Mouse (Mus musculus): ENCODE data around the gene Tysnd1.

The Tysnd1 gene

DNA sequence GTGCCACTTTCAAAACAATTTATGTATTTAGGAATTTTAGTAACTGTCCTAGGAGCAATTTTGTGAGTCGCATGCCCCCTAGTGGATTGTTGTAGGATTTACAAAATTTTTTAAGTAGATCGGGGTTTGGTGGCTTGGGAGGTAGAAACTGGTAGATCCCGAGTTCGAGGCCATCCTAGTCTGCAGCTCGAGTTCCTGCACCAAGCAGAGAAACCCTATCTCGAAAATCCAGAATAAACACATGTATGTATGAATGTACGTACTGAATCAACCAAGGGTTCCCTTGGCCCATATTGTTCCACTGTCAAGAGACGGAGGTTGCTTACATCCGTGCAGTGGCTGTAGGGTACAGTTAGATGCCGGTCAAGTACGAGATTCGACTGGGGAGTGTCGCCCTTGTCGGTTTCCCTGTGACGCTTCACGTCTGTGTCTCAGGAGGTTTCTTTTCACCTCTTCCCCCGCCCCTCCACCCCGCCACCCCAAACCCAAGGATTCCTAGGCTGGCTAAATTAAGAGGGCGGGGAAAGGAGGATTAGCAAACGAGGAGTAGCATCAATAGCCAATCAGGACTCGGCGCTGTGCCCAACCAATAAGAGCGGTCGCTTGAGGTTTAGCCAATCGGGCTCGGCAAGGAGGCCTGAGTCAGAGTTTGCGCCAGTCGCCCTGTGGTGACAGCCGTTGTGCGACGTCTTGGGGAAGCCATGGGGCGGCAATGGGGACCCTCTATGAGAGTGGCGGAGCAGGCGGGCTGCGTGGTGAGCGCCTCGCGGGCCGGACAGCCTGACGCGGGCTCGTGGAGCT, at the start of gene Tysnd1:
Gene Tysnd1, plus strand, starts transcription at position 645 of the 801 bp plus-strand sequence.
- DNase-seq (ENCODE audit: low read depth, low spot score): peak; percentile 96

GRCm38 (mm10) chr10:61646557-61646956, 48.8 kb upstream of the Tysnd1 start:
- no peak for DNase-seq (ENCODE audit: low read depth, low spot score)

DNA sequence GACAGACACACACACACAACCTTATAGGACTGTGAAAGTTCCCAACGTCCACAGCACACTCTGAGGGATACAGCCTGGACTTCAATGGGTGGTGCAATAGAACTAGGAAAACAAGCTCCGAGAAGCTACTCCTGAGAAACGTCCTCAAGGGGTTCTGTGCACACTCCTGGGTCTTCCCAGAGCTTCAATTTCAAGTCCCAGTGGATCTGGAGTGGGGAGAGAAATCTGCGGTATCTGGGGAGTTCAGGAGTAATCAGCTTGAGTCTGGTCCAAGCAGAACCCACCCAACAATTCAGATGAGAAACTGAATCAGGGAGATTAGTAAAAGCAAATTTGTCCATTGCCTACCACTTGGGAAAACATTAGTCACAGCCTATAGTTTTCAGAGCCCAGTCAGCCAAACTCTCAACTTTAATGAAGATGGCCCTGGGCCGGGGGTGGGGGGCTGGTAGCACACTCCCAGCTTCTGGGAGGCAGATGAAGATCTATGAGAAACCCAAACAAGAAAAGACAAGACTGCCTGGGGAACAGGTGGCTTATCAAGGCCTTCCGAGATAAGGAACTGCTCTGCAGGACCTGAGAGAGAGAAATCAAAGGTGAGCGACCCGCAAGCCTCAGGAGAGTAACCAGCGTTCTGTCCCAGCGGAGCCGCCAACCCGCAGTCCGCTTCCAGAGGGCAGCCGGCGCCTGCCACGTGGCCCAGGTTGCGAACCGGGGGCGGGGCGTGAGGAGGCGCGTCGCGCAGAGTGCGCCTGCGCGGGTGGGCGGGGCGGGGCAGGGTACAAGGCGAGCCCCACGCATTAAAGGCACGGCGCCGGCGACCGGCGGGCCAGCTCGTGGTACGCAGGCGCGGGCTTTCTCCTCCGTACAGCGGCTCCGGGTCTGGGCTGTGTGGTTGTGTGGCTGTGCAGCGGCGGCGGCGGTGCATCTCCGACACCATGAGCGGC, 47.3 kb upstream of the Tysnd1 start, which contains the start of gene Ppa1:
Gene Ppa1, plus strand, starts transcription at position 763 of the 947 bp plus-strand sequence.
- peak; percentile 93 for DNase-seq (ENCODE audit: low read depth, low spot score)

GRCm38 (mm10) chr10:61648737-61649645, 46.3 kb upstream of the Tysnd1 start:
- DNase-seq (ENCODE audit: low read depth, low spot score): peak; percentile 56

DNA sequence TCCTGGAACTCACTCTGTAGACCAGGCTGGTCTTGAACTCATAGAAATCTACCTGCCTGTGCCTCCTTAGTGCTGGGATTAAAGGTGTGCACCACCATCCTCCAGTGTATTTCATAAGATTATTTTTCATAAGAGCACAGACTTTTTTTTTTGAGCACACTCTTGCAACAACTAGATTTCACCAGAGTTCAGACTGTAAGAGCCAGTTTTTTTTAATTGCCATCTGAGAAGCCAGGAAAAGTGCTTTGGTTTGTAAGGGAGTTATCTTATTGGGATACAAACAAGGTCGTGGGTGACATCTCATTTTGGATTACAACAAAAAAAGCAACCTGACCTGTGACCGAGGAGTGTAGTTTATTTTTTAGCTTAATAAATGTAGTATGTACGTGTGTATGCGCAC, 41.2 kb upstream of the Tysnd1 start:
- DNase-seq (ENCODE audit: low read depth, low spot score): no peak

DNA sequence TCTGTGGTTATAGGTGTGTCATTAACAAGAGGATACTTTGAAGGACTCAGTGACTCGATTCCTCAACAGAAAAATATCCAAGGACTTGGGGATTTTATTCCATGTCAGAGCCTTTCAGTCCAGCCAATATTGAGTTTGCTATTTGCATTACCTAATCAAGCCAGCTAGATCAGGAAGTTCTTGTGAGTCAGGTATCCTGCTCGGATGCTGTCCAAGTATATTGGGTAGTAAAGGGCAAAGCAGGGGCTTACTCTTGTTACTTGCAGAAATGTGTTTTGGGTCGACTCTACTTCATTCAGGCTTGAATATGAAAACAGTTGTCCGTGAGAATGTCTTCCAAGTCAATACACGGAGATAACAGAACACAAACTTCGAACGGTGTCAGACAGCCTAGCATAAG, 40.6 kb upstream of the Tysnd1 start:
- DNase-seq (ENCODE audit: low read depth, low spot score): no peak

DNA sequence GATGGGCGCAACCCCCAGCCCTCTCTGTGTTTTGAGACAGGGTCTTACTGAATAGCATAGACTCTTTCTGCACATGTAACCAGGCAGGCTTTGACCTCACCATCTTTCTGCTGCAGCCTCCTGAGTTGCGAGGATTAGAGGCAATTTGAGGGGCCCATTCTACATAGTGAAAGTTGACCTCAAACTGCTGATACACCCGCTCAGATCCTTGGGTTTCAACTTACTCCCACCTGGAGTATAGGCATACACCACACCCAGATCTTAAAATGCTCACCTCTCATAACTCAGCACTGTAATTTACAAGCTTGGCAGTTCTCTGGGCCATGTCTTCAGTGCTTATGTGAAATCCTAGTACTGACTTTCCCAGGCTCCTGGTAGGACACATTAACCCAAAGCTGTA, 40.1 kb upstream of the Tysnd1 start:
- DNase-seq (ENCODE audit: low read depth, low spot score): no peak

- no peak for DNase-seq (ENCODE audit: low read depth, low spot score)
Observed at GRCm38 (mm10) chr10:61656928-61657882, 38.1 kb upstream of the Tysnd1 start.

DNA sequence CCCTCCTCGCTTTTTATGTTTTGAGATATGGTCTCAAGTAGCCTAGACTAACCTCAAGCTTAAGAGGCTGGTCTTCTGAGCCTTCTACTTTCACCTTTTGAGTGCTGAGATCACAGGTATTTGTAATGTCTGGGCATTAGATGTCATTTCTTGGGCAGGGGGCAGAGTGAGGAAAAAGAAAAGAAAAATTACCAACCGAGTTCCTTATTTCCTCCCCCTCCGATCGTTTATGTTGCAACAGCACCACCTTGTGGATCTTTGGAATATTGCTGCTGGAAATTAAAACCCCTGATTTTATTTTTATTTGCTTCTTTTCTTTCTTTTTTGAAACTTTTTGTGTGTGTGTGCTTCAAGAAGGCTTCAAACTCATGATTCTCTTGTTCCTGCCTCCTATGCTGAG, 37.3 kb upstream of the Tysnd1 start:
- peak; percentile 68 for DNase-seq (ENCODE audit: low read depth, low spot score)

GRCm38 (mm10) chr10:61661887-61662286, 33.4 kb upstream of the Tysnd1 start:
- no peak for DNase-seq (ENCODE audit: low read depth, low spot score)

DNA sequence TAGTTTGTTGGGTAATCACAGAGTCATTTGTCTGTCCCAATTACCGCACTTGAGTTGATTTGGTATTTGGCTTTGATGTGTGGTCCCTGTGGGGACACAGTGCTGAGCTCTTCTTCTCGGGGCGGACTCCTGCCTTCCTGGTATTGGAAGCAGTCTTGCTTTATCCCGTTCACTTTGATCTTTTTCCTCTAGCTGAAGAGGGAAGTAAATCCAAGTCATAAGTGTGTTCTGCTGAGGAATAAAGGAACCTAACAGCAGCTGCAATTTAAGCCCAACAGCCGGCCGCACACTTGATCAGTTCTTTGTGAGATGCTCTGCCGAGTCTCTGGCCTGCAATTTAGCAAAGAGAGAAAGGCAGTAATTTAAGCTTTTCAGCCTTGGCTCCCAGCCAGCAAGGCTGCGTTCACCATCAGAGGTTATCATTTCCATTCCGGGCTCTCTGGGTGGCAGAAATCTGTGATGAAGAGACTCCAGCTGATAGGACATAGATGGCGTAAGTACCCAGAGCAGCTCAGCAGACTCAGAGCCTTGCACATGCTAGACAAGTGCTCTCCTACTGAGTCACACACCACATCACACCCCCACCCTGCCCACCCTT, 32.8 kb upstream of the Tysnd1 start:
- DNase-seq (ENCODE audit: low read depth, low spot score): no peak

DNA sequence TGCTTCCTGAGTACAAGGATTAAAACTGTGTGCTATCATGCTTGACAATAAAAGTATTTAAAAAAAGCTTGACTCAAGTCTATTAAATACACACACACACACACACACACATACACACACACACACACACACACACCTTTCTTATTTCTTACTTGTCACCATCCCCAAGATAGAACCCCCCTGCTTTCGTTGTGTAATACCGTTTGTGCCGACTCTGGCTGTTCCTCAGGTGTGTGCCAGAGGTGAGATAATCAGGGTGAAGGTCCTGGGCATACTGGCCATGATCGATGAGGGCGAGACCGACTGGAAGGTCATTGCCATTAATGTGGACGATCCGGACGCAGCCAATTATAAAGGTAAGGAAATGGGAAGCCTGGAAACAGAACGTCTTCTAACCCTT, 30.2 kb upstream of the Tysnd1 start:
- no peak for DNase-seq (ENCODE audit: low read depth, low spot score)

GRCm38 (mm10) chr10:61665651-61666050, 29.7 kb upstream of the Tysnd1 start:
- no peak for DNase-seq (ENCODE audit: low read depth, low spot score)

- DNase-seq (ENCODE audit: low read depth, low spot score): no peak
Observed at GRCm38 (mm10) chr10:61669289-61669688, 26.0 kb upstream of the Tysnd1 start.

DNA sequence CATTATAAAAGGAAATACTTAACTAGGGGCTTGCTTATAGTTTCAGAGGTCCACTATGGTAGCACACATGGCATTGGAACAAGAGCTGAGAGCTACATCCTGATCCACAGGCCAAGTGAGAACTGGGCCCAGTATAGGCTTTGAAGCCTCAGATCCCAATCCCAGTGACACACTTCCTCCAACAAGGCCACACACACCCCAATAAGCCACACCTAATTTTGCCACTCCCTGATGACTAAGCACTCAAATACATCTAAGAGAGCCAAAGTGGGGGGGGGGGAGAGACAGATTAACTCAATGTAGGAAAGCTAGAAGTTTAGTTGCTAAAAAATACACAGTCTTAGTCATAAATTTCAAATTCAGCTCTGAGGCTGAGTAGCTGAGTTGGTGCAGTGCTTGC, 25.4 kb upstream of the Tysnd1 start:
- DNase-seq (ENCODE audit: low read depth, low spot score): no peak

GRCm38 (mm10) chr10:61670758-61671157, 24.6 kb upstream of the Tysnd1 start:
- no peak for DNase-seq (ENCODE audit: low read depth, low spot score)

- DNase-seq (ENCODE audit: low read depth, low spot score): no peak
Observed at GRCm38 (mm10) chr10:61675935-61676334, 19.4 kb upstream of the Tysnd1 start.

- DNase-seq (ENCODE audit: low read depth, low spot score): no peak
Observed at GRCm38 (mm10) chr10:61679545-61679944, 15.8 kb upstream of the Tysnd1 start.

DNA sequence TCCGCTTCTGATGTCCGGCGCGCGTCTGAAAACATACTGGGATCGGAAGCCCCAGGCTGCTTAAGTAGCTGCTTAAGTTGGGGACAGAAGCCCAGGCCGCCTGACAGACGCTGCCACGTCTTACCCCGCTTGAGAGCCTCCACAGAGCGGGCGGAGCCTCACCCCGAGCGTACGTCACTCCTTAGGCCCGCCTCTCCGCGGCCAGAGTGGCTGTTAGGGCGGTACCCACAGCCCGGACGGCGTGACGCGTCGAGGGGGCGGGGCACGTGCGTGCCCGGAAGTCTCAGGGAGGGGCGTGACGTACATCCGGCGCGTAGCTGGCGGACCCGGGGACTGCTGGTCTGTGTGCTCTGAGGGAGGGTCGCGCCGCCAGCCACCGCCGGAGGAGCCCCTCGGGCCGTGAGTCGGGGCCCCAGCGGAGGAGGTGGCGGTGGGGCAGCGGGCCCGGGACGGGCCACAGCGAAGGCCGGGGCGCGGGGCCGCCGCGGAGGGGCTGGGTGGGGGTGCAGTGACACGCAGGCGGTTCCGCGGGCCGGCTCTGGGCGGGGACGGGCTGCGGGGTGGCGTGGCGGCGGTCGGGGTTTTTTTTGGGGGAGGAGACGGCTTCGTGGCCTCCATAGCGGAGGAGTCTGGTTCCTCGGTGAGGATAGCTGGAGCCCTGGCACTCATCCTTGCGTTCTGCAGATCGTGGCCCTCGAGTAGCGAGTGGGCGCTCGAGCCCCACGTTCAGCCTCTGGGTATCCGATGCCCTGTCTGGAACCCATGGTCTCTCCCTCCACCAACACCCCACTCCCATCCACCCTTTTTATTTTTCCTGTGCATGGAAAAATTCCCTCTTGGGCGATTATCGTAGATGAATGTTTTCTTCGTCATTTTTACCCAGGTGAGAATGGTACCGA, 15.1 kb upstream of the Tysnd1 start, which contains the start of gene Sar1a:
Gene Sar1a, plus strand, starts transcription at position 285 of the 899 bp plus-strand sequence.
- peak; percentile 98 for DNase-seq (ENCODE audit: low read depth, low spot score)

All from CD4-positive helper T cell, adult 2 months (primary cell).